Comparison of ENCODE assay signal across 19 mouse cellular contexts in genomic region chr10:120433463-120433815, GRCm38 (mm10). TPM values are rescaled to one million over a fixed set of nuclear protein-coding genes. Genes with fewer than 3 reads are reported as not detected.
A peak's percentile ranks its signal among the peaks of the same experiment; 100 is the strongest.
DNase-seq lines count a peak whose midpoint lies in the region; ATAC-seq and TF ChIP-seq lines count a peak whose summit lies in the region.
"Had no signal": no experiment of that assay in that cellular context is flagged by ENCODE, and none has a peak within 500 bp of the region (broad histone marks: within the 10 kb centered on the region; RNA-seq: fewer than 3 reads in every experiment).

No protein-coding gene starts in this region.

- peaks cover 34% of the 10 kb centered on the region; the same call in 1 of the 2 replicates for H3K4me1 ChIP-seq in forebrain, embryonic 12.5 days
- H3K4me1 ChIP-seq in forebrain, postnatal 0 days (ENCODE audit: insufficient read depth): 0 out of 2 replicates have a peak, but pooled peaks cover 5% of the 10 kb centered on the region
- H3K4me1 ChIP-seq in kidney, embryonic 14.5 days (ENCODE audit: control insufficient read depth, insufficient read depth, low read length): peaks cover 60% of the 10 kb centered on the region
- peaks cover 21% of the 10 kb centered on the region for H3K4me1 ChIP-seq in neural tube, embryonic 12.5 days
- peaks cover 29% of the 10 kb centered on the region for H3K4me1 ChIP-seq in neural tube, embryonic 15.5 days
- H3K4me1 ChIP-seq in stomach, postnatal 0 days (replicated peaks; ENCODE audit: control insufficient read depth, insufficient read depth): peaks cover 4% of the 10 kb centered on the region; the same call in 1 of the 2 replicates

- TF ChIP-seq CTCF in forebrain, postnatal 0 days (IDR thresholded peaks at IDR 0.05; ENCODE audit: low read depth): no peak
- no peak for TF ChIP-seq CTCF in stomach, postnatal 0 days (IDR thresholded peaks at IDR 0.05; ENCODE audit: low read depth)

- peaks cover 8% of the 10 kb centered on the region; the same call in 1 of the 2 replicates for H3K36me3 ChIP-seq in forebrain, embryonic 12.5 days (replicated peaks)
- no peaks in the 10 kb centered on the region for H3K36me3 ChIP-seq in forebrain, postnatal 0 days (ENCODE audit: insufficient read depth)
- H3K36me3 ChIP-seq in kidney, embryonic 14.5 days (ENCODE audit: control insufficient read depth, insufficient read depth, low read length): peaks cover 26% of the 10 kb centered on the region
- H3K36me3 ChIP-seq in neural tube, embryonic 12.5 days: no peaks in the 10 kb centered on the region
- no peaks in the 10 kb centered on the region for H3K36me3 ChIP-seq in neural tube, embryonic 15.5 days
- H3K36me3 ChIP-seq in stomach, postnatal 0 days (ENCODE audit: control insufficient read depth, insufficient read depth, low read length): no peaks in the 10 kb centered on the region
- H3K36me3 ChIP-seq: limb, embryonic 15.5 days had no signal

- H3K27me3 ChIP-seq in forebrain, embryonic 12.5 days: no peaks in the 10 kb centered on the region
- no peaks in the 10 kb centered on the region; the same call in 1 of the 2 replicates for H3K27me3 ChIP-seq in forebrain, postnatal 0 days (ENCODE audit: insufficient read depth, low read length)
- H3K27me3 ChIP-seq in kidney, embryonic 14.5 days (ENCODE audit: control insufficient read depth, insufficient read depth, low read length): no peaks in the 10 kb centered on the region
- no peaks in the 10 kb centered on the region for H3K27me3 ChIP-seq in neural tube, embryonic 12.5 days (replicated peaks)
- H3K27me3 ChIP-seq in neural tube, embryonic 15.5 days (replicated peaks): no peaks in the 10 kb centered on the region
- H3K27me3 ChIP-seq in stomach, postnatal 0 days (ENCODE audit: control insufficient read depth, insufficient read depth, low read length): no peaks in the 10 kb centered on the region
- H3K27me3 ChIP-seq: CH12.LX; limb, embryonic 15.5 days had no signal

- no peak overlapping the region for H3K4me2 ChIP-seq in forebrain, embryonic 12.5 days
- no peak overlapping the region for H3K4me2 ChIP-seq in forebrain, postnatal 0 days (ENCODE audit: low read depth)
- H3K4me2 ChIP-seq in kidney, embryonic 14.5 days (replicated peaks; ENCODE audit: low read depth, low read length): no peak overlapping the region
- no peak overlapping the region for H3K4me2 ChIP-seq in neural tube, embryonic 12.5 days (replicated peaks)
- no peak overlapping the region for H3K4me2 ChIP-seq in neural tube, embryonic 15.5 days
- H3K4me2 ChIP-seq in stomach, postnatal 0 days (replicated peaks; ENCODE audit: low read depth): no peak overlapping the region
- H3K4me2 ChIP-seq: hindbrain, embryonic 14.5 days; limb, embryonic 15.5 days had no signal

- no peaks in the 10 kb centered on the region for H3K9me3 ChIP-seq in forebrain, embryonic 12.5 days
- no peaks in the 10 kb centered on the region for H3K9me3 ChIP-seq in forebrain, postnatal 0 days (ENCODE audit: low read length)
- no peaks in the 10 kb centered on the region for H3K9me3 ChIP-seq in kidney, embryonic 14.5 days (ENCODE audit: control insufficient read depth, low read length)
- H3K9me3 ChIP-seq in neural tube, embryonic 12.5 days: no peaks in the 10 kb centered on the region
- H3K9me3 ChIP-seq in neural tube, embryonic 15.5 days (replicated peaks): no peaks in the 10 kb centered on the region
- no peaks in the 10 kb centered on the region for H3K9me3 ChIP-seq in stomach, postnatal 0 days (ENCODE audit: control insufficient read depth, low read length)
- H3K9me3 ChIP-seq: limb, embryonic 15.5 days had no signal

- H3K9ac ChIP-seq in forebrain, embryonic 12.5 days: no peak overlapping the region
- H3K9ac ChIP-seq in forebrain, postnatal 0 days: no peak overlapping the region
- no peak overlapping the region for H3K9ac ChIP-seq in kidney, embryonic 14.5 days (ENCODE audit: low read depth, low read length)
- H3K9ac ChIP-seq in neural tube, embryonic 12.5 days: no peak overlapping the region
- H3K9ac ChIP-seq in neural tube, embryonic 15.5 days (replicated peaks): no peak overlapping the region
- no peak overlapping the region for H3K9ac ChIP-seq in stomach, postnatal 0 days (ENCODE audit: low read length)
- H3K9ac ChIP-seq: hindbrain, embryonic 14.5 days; limb, embryonic 15.5 days had no signal

- DNase-seq in forebrain, postnatal 0 days: no peak
- DNase-seq in kidney, postnatal 25 days: no peak
- DNase-seq in stomach, postnatal 0 days (ENCODE audit: low spot score): peak; percentile 17
- no peak for DNase-seq in Muller cell, postnatal 12 days (ENCODE audit: inconsistent ontology term)
- DNase-seq: cerebellum, postnatal 10 days; gastrocnemius, postnatal 14 days; kidney, adult 2 months; midbrain, embryonic 14.5 days; retina, postnatal 1 day had no signal

- H3K4me3 ChIP-seq in forebrain, embryonic 12.5 days (replicated peaks): no peak overlapping the region
- no peak overlapping the region for H3K4me3 ChIP-seq in forebrain, postnatal 0 days (ENCODE audit: low read depth, low read length)
- no peak overlapping the region for H3K4me3 ChIP-seq in kidney, embryonic 14.5 days (ENCODE audit: low read length)
- no peak overlapping the region for H3K4me3 ChIP-seq in neural tube, embryonic 12.5 days
- no peak overlapping the region for H3K4me3 ChIP-seq in neural tube, embryonic 15.5 days (replicated peaks)
- no peak overlapping the region for H3K4me3 ChIP-seq in stomach, postnatal 0 days (ENCODE audit: low read depth, low read length)
- H3K4me3 ChIP-seq: erythroblast, embryonic 14.5 days; layer of hippocampus, adult 2 months; limb, embryonic 15.5 days; myocyte had no signal

- peak overlapping the region; percentile 56; the same call in 1 of the 2 replicates for H3K27ac ChIP-seq in forebrain, embryonic 12.5 days
- no peak overlapping the region for H3K27ac ChIP-seq in forebrain, postnatal 0 days (ENCODE audit: low read depth, low read length)
- peak overlapping the region; percentile 86 for H3K27ac ChIP-seq in kidney, embryonic 14.5 days (ENCODE audit: low read depth, low read length)
- no peak overlapping the region for H3K27ac ChIP-seq in neural tube, embryonic 12.5 days
- H3K27ac ChIP-seq in neural tube, embryonic 15.5 days (replicated peaks): no peak overlapping the region
- no peak overlapping the region for H3K27ac ChIP-seq in stomach, postnatal 0 days (replicated peaks)
- H3K27ac ChIP-seq: hindbrain, embryonic 14.5 days; layer of hippocampus, adult 2 months had no signal

- TF ChIP-seq EP300 in stomach, postnatal 0 days (optimal IDR thresholded peaks at IDR 0.05): no peak

- WGBS in forebrain, embryonic 12.5 days: 57% methylated on average over 5 of the region's 5 CpGs
- 74% methylated on average over 5 of the region's 5 CpGs for WGBS in forebrain, postnatal 0 days
- WGBS in kidney, embryonic 14.5 days: 8% methylated on average over 5 of the region's 5 CpGs
- 16% methylated on average over 5 of the region's 5 CpGs for WGBS in neural tube, embryonic 12.5 days
- WGBS in neural tube, embryonic 15.5 days: 20% methylated on average over 5 of the region's 5 CpGs
- WGBS in stomach, postnatal 0 days: 40% methylated on average over 5 of the region's 5 CpGs

- ATAC-seq in forebrain, embryonic 12.5 days (ENCODE audit: low FRiP score): no peak
- no peak for ATAC-seq in forebrain, postnatal 0 days
- no peak; the same call in 1 of the 2 replicates for ATAC-seq in kidney, embryonic 14.5 days (ENCODE audit: low FRiP score, low TSS enrichment)
- ATAC-seq in neural tube, embryonic 12.5 days (ENCODE audit: low FRiP score, low read depth): 0 out of 2 replicates have a peak, but pooled peaks have one; percentile 7
- ATAC-seq in neural tube, embryonic 15.5 days (ENCODE audit: low FRiP score): no peak
- no peak for ATAC-seq in stomach, postnatal 0 days (ENCODE audit: low FRiP score, low TSS enrichment)

RNA-seq across cellular contexts. Expression of gene Hmga2, which starts 42.8 kb away (rescaled TPM):
- 48.7 and 48.9 TPM in 2 replicates for polyA plus RNA-seq in forebrain, embryonic 12.5 days (2016; fragmentation: Nextera tagmentation; extraction: Ambion mirVana)
- 0.15 and 0.52 TPM in 2 replicates for total RNA-seq in forebrain, postnatal 0 days (2014; rRNA removed)
- 0.13 and 0.24 TPM in 2 replicates for polyA plus RNA-seq in forebrain, postnatal 0 days (2015; fragmentation: Nextera tagmentation; extraction: Ambion mirVana)
- 54.3 and 80.2 TPM in 2 replicates for polyA plus RNA-seq in kidney, embryonic 14.5 days (2014; fragmentation: Nextera tagmentation; extraction: Ambion mirVana)
- 24.7 and 29.9 TPM in 2 replicates for polyA plus RNA-seq in neural tube, embryonic 12.5 days (2016; fragmentation: Nextera tagmentation; extraction: Ambion mirVana)
- polyA plus RNA-seq in neural tube, embryonic 15.5 days (2015; fragmentation: Nextera tagmentation; extraction: Ambion mirVana): 3.2 and 7.5 TPM in 2 replicates
- polyA plus RNA-seq in stomach, postnatal 0 days (2015; fragmentation: Nextera tagmentation; extraction: Ambion mirVana): 3.1 and 3.6 TPM in 2 replicates
- total RNA-seq: CH12.LX had no signal

Comparison
In these comparisons a context has a peak if more than half of its experiments do, and no peak if none do; other contexts are left out.
1. H3K27ac ChIP-seq: peak in forebrain, embryonic 12.5 days (single experiment) and kidney, embryonic 14.5 days (single experiment); none in forebrain, postnatal 0 days (single experiment), neural tube, embryonic 12.5 days (single experiment), neural tube, embryonic 15.5 days (single experiment) and stomach, postnatal 0 days (single experiment).